Mouse (Mus musculus) ES-Bruce4 (cell line): ENCODE results near the gene Rufy1. TPM values are rescaled to one million over a fixed set of nuclear protein-coding genes. Genes with fewer than 3 reads are reported as not detected.

ENCODE experiments used
- H3K27ac ChIP-seq: 2 replicates; pipeline ENCODE4 v1.5.1; 2012; ENCODE audit warnings: low read length, inconsistent platforms; ENCODE audit not compliant: insufficient read depth
- H3K27me3 ChIP-seq: 2 replicates; pipeline ENCODE4 v1.6.1; 2012; ENCODE audit warnings: mild to moderate bottlenecking, low read length, inconsistent platforms; ENCODE audit not compliant: control insufficient read depth, poor library complexity, insufficient read depth, severe bottlenecking
- H3K36me3 ChIP-seq: 2 replicates; pipeline ENCODE4 v1.6.1; 2012; ENCODE audit warnings: inconsistent platforms, mild to moderate bottlenecking, low read length, moderate library complexity; ENCODE audit not compliant: control insufficient read depth, poor library complexity, insufficient read depth, severe bottlenecking
- H3K4me1 ChIP-seq: one replicate; pipeline ENCODE4 v1.8.1; 2011; ENCODE audit warnings: low read length; ENCODE audit not compliant: control insufficient read depth, insufficient read depth
- H3K4me3 ChIP-seq: 2 replicates; pipeline ENCODE4 v1.5.1; 2011; ENCODE audit warnings: low read depth, mild to moderate bottlenecking, low read length
- H3K9ac ChIP-seq: 2 replicates; pipeline ENCODE4 v1.6.1; 2012; ENCODE audit warnings: low read depth, mild to moderate bottlenecking, inconsistent platforms; ENCODE audit not compliant: poor library complexity, severe bottlenecking
- H3K9me3 ChIP-seq: replicated peaks from 2 replicates; pipeline ENCODE4 v1.6.1; 2012; ENCODE audit warnings: mild to moderate bottlenecking, low read length, inconsistent platforms; ENCODE audit not compliant: control insufficient read depth, poor library complexity, insufficient read depth, severe bottlenecking
- CTCF ChIP-seq: IDR thresholded peaks from one replicate; pipeline ENCODE4 v1.8.1; 2011; ENCODE audit warnings: low read depth, low read length
- EP300 ChIP-seq: IDR thresholded peaks from 2 replicates; pipeline ENCODE4 v1.6.1; 2011; ENCODE audit warnings: low read depth, low read length; ENCODE audit not compliant: insufficient read depth
- POLR2A ChIP-seq: IDR thresholded peaks from one replicate; pipeline ENCODE4 v1.8.1; 2011; ENCODE audit warnings: low read length; ENCODE audit not compliant: insufficient read depth
- polyA plus RNA-seq: library from polyadenylated mRNA; stranded (reverse); fragments of >200 nt; gene quantifications from 2 replicates; pipeline ENCODE4 v1.2.4, GENCODE M21; 2011; ENCODE audit warnings: low read depth; ENCODE audit not compliant: missing spikeins, insufficient read depth, insufficient read length

The Rufy1 gene
- polyA plus RNA-seq, 1 experiment = 13.0 TPM

- no peaks in the 10 kb centered on the region for H3K9me3 ChIP-seq
- H3K4me1 ChIP-seq = peaks cover 6% of the 10 kb centered on the region
- no peak overlapping the region for H3K9ac ChIP-seq
- no peak overlapping the region for H3K4me3 ChIP-seq
- no peaks in the 10 kb centered on the region for H3K27me3 ChIP-seq
- TF ChIP-seq EP300 = peak; percentile 81
- no peak for TF ChIP-seq POLR2A
- H3K36me3 ChIP-seq = peaks cover 22% of the 10 kb centered on the region
- no peak overlapping the region for H3K27ac ChIP-seq
Measured at GRCm38 (mm10) chr11:50389616-50390015, 41.3 kb downstream of the Rufy1 start.

GRCm38 (mm10) chr11:50389011-50389410, 41.9 kb downstream of the Rufy1 start:
- Histone ChIP-seq H3K27ac (no peak overlapping the region), H3K9ac (no peak overlapping the region), H3K27me3 (no peaks in the 10 kb centered on the region), H3K4me1 (peaks cover 6% of the 10 kb centered on the region), H3K4me3 (no peak overlapping the region), H3K36me3 (peaks cover 28% of the 10 kb centered on the region), H3K9me3 (no peaks in the 10 kb centered on the region)
- TF ChIP-seq EP300 (no peak), CTCF (no peak), POLR2A (no peak)

GRCm38 (mm10) chr11:50388217-50388929, 42.6 kb downstream of the Rufy1 start:
- Histone ChIP-seq H3K9me3 (no peaks in the 10 kb centered on the region), H3K9ac (no peak overlapping the region), H3K27ac (no peak overlapping the region), H3K36me3 (peaks cover 32% of the 10 kb centered on the region), H3K27me3 (no peaks in the 10 kb centered on the region), H3K4me1 (peaks cover 6% of the 10 kb centered on the region), H3K4me3 (no peak overlapping the region)
- TF ChIP-seq POLR2A (no peak), EP300 (no peak), CTCF (no peak)

- no peak overlapping the region for H3K4me3 ChIP-seq
- no peak overlapping the region for H3K9ac ChIP-seq
- peaks cover 39% of the 10 kb centered on the region for H3K36me3 ChIP-seq
- no peaks in the 10 kb centered on the region for H3K27me3 ChIP-seq
- no peaks in the 10 kb centered on the region for H3K9me3 ChIP-seq
- TF ChIP-seq CTCF (no peak), POLR2A (no peak), EP300 (no peak)
- H3K4me1 ChIP-seq = peaks cover 6% of the 10 kb centered on the region
- H3K27ac ChIP-seq = no peak overlapping the region
Measured at GRCm38 (mm10) chr11:50387697-50388096, 43.2 kb downstream of the Rufy1 start.

GRCm38 (mm10) chr11:50387167-50387679, 43.7 kb downstream of the Rufy1 start:
- peaks cover 44% of the 10 kb centered on the region for H3K36me3 ChIP-seq
- no peak for TF ChIP-seq CTCF
- TF ChIP-seq POLR2A = no peak
- no peak for TF ChIP-seq EP300
- no peaks in the 10 kb centered on the region for H3K9me3 ChIP-seq
- H3K4me3 ChIP-seq = no peak overlapping the region
- peaks cover 6% of the 10 kb centered on the region for H3K4me1 ChIP-seq
- H3K9ac ChIP-seq = no peak overlapping the region
- no peak overlapping the region for H3K27ac ChIP-seq
- H3K27me3 ChIP-seq = no peaks in the 10 kb centered on the region

- H3K36me3 ChIP-seq = peaks cover 64% of the 10 kb centered on the region
- TF ChIP-seq EP300 (no peak), POLR2A (no peak), CTCF (no peak)
- H3K9ac ChIP-seq = 0 out of 2 replicates have a peak overlapping the region, but pooled peaks have one; percentile 3
- H3K27me3 ChIP-seq = no peaks in the 10 kb centered on the region
- H3K27ac ChIP-seq = no peak overlapping the region
- no peaks in the 10 kb centered on the region for H3K9me3 ChIP-seq
- no peak overlapping the region for H3K4me3 ChIP-seq
- no peaks in the 10 kb centered on the region for H3K4me1 ChIP-seq
Measured at GRCm38 (mm10) chr11:50381311-50381710, 49.6 kb downstream of the Rufy1 start.
